Mouse (Mus musculus) olfactory bulb, adult 2 months (tissue): ENCODE data around the gene 6330409D20Rik.

Experiments
- CTCF ChIP-seq: fragments of 200-500 bp; IDR thresholded peaks from 2 replicates; pipeline ENCODE4 v1.5.1; 2012; ENCODE audit warnings: low read depth, mild to moderate bottlenecking, low read length, moderate library complexity; ENCODE audit not compliant: insufficient read depth
- POLR2A ChIP-seq: fragments of 200-500 bp; IDR thresholded peaks from 2 replicates; pipeline ENCODE4 v1.6.1; 2012; ENCODE audit warnings: mild to moderate bottlenecking, low read depth, low read length, moderate library complexity; ENCODE audit not compliant: insufficient read depth

DNA sequence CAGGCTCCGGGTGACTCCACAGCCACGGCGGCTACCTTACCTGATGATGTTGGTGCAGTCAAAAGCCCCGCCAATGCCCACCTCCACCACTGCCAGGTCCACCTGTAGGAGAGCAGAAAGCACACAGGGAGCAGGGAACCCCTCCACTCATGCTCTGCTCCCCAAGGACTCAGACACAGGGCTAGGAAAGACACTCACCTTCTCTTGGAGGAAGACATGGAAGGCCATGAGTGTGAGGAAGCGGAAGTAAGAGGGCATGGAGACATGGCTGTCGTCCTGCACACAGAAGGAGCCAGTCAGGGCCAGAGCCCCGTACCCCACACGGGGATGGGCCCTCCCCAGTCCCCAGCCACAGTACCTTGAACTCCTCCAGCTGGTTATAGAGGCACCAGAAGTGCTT is 53.3 kb downstream of the 6330409D20Rik start:
- no peak for TF ChIP-seq CTCF
- TF ChIP-seq POLR2A, result no peak
